Comparison of ENCODE assay signal across 8 mouse cellular contexts in genomic region chr13:100651439-100652186, GRCm38 (mm10). TPM values are rescaled to one million over a fixed set of nuclear protein-coding genes. Genes with fewer than 3 reads are reported as not detected.
DNase-seq lines count a peak whose midpoint lies in the region; ATAC-seq and TF ChIP-seq lines count a peak whose summit lies in the region.

TSS of gene Taf9 (plus strand) at chr13:100651579.

- under 1% methylated on average over 60 of the region's 63 CpGs for WGBS in hindbrain, embryonic 12.5 days
- under 1% methylated on average over 62 of the region's 63 CpGs for WGBS in liver, embryonic 15.5 days (ENCODE audit: insufficient replicate concordance)

- H3K27ac ChIP-seq in cortical plate, adult 2 months (ENCODE audit: insufficient read depth, low read length), result peak within 1 kb of the TSS; percentile 99
- peak within 1 kb of the TSS; percentile 98 for H3K27ac ChIP-seq in hindbrain, embryonic 12.5 days
- peak within 1 kb of the TSS; percentile 88 for H3K27ac ChIP-seq in liver, embryonic 15.5 days (replicated peaks)

- H3K79me2 ChIP-seq in C2C12 (ENCODE audit: control insufficient read depth, insufficient read depth), result peaks cover 73% of the 10 kb centered on the region

- H3ac ChIP-seq in C2C12 (ENCODE audit: control insufficient read depth, insufficient read length, low read depth), result peak within 1 kb of the TSS; percentile 77

- H3K79me3 ChIP-seq in C2C12 (ENCODE audit: low read depth), result peaks cover 50% of the 10 kb centered on the region

- no peak for TF ChIP-seq POLR2A in cortical plate, adult 2 months (IDR thresholded peaks at IDR 0.05; ENCODE audit: extremely low read depth, insufficient read depth, low read length)

- no peak; the same call in 1 of the 2 replicates for ATAC-seq in hindbrain, embryonic 12.5 days (ENCODE audit: low FRiP score)
- ATAC-seq in liver, embryonic 15.5 days (ENCODE audit: insufficient read depth), result peak; percentile 64

- H3K4me3 ChIP-seq in C2C12 (ENCODE audit: insufficient read depth, poor library complexity, severe bottlenecking), result peak within 1 kb of the TSS; percentile 90
- H3K4me3 ChIP-seq in cortical plate, adult 2 months (ENCODE audit: insufficient read depth, low read length), result peak within 1 kb of the TSS; percentile 98
- H3K4me3 ChIP-seq in hindbrain, embryonic 12.5 days, result peak within 1 kb of the TSS; percentile 92
- peak within 1 kb of the TSS; percentile 72 for H3K4me3 ChIP-seq in liver, embryonic 15.5 days (replicated peaks)

- H3K9ac ChIP-seq in hindbrain, embryonic 12.5 days, result peak within 1 kb of the TSS; percentile 93
- peak within 1 kb of the TSS; percentile 88 for H3K9ac ChIP-seq in liver, embryonic 15.5 days

- peaks cover 37% of the 10 kb centered on the region for H3K36me3 ChIP-seq in C2C12 (ENCODE audit: control insufficient read depth, insufficient read depth)
- peaks cover 5% of the 10 kb centered on the region for H3K36me3 ChIP-seq in hindbrain, embryonic 12.5 days
- peaks cover 38% of the 10 kb centered on the region for H3K36me3 ChIP-seq in liver, embryonic 15.5 days (replicated peaks)

- peak within 1 kb of the TSS; percentile 92 for H3K4me2 ChIP-seq in hindbrain, embryonic 12.5 days (replicated peaks)
- peak within 1 kb of the TSS; percentile 84 for H3K4me2 ChIP-seq in liver, embryonic 15.5 days

- no peaks in the 10 kb centered on the region for H3K9me3 ChIP-seq in hindbrain, embryonic 12.5 days (replicated peaks)
- no peaks in the 10 kb centered on the region for H3K9me3 ChIP-seq in liver, embryonic 15.5 days (replicated peaks)

- no peak for DNase-seq in gastrocnemius, postnatal 10 days
- DNase-seq in gastrocnemius, postnatal 14 days, result no peak
- DNase-seq in retina, postnatal 1 day, result no peak
- no peak for DNase-seq in thymus, postnatal 10 days (ENCODE audit: low spot score in 2 of 2)

- no peaks in the 10 kb centered on the region for H3K27me3 ChIP-seq in C2C12 (ENCODE audit: control insufficient read depth, insufficient read depth, insufficient read length)
- no peaks in the 10 kb centered on the region for H3K27me3 ChIP-seq in hindbrain, embryonic 12.5 days
- H3K27me3 ChIP-seq in liver, embryonic 15.5 days, result no peaks in the 10 kb centered on the region

- H3K4me1 ChIP-seq in cortical plate, adult 2 months (ENCODE audit: control insufficient read depth, insufficient read depth, low read length), result peaks cover 3% of the 10 kb centered on the region; the same call in 1 of the 2 replicates
- H3K4me1 ChIP-seq in hindbrain, embryonic 12.5 days, result peaks cover 8% of the 10 kb centered on the region
- peaks cover 30% of the 10 kb centered on the region for H3K4me1 ChIP-seq in liver, embryonic 15.5 days (replicated peaks)

- TF ChIP-seq CTCF in C2C12 (IDR thresholded peaks at IDR 0.05; ENCODE audit: control insufficient read depth, insufficient read depth, insufficient read length), result no peak
- TF ChIP-seq CTCF in cortical plate, adult 2 months (IDR thresholded peaks at IDR 0.05; ENCODE audit: extremely low read depth, insufficient read depth, low read length), result no peak

- intact Hi-C loops in gastrocnemius, postnatal 14 days (cut with DNase I; ENCODE audit: low total_unique reads), result no loop called here

TF ChIP-seq in C2C12, 6 proteins besides CTCF, POLR2A, EP300 and RAD21:
- TF ChIP-seq MAX (IDR thresholded peaks at IDR 0.05) (no peak), CEBPB (IDR thresholded peaks at IDR 0.05; ENCODE audit: low read depth) (no peak), MYOD1 (IDR thresholded peaks at IDR 0.05; ENCODE audit: control insufficient read depth, insufficient read length, low read depth) (no peak), USF1 (IDR thresholded peaks at IDR 0.05; ENCODE audit: low read depth) (no peak), MYOG (IDR thresholded peaks at IDR 0.05; ENCODE audit: control insufficient read depth, extremely low read depth, insufficient read length) (no peak), FOSL1 (IDR thresholded peaks at IDR 0.05; ENCODE audit: insufficient read depth, low read length, poor library complexity, severe bottlenecking) (no peak)

RNA-seq across cellular contexts. Expression of gene Taf9, which starts in this region (rescaled TPM):
- total RNA-seq in gastrocnemius, postnatal 10 days (2021), result 10 to 100 TPM; 10.8 to 12.9 TPM
- total RNA-seq in gastrocnemius, postnatal 14 days (2021), result 1 to 10 TPM; 4.5 to 7.7 TPM
- polyA plus RNA-seq in C2C12 (2012; fragmentation: generic; extraction: Trizol), result 6.3 TPM
- 19.6 and 22.3 TPM in 2 replicates for polyA plus RNA-seq in cortical plate, adult 2 months (2012; rRNA removed)
- 18.3 and 27.6 TPM in 2 replicates for polyA plus RNA-seq in hindbrain, embryonic 12.5 days (2016; fragmentation: Nextera tagmentation; extraction: Ambion mirVana)
- polyA plus RNA-seq in liver, embryonic 15.5 days (2015; fragmentation: Nextera tagmentation; extraction: Ambion mirVana), result 10.7 and 12.4 TPM in 2 replicates
